Mouse (Mus musculus): ENCODE data around the gene Vps35l.
A peak's percentile ranks its signal among the peaks of the same experiment; 100 is the strongest.

Gene Vps35l

DNA sequence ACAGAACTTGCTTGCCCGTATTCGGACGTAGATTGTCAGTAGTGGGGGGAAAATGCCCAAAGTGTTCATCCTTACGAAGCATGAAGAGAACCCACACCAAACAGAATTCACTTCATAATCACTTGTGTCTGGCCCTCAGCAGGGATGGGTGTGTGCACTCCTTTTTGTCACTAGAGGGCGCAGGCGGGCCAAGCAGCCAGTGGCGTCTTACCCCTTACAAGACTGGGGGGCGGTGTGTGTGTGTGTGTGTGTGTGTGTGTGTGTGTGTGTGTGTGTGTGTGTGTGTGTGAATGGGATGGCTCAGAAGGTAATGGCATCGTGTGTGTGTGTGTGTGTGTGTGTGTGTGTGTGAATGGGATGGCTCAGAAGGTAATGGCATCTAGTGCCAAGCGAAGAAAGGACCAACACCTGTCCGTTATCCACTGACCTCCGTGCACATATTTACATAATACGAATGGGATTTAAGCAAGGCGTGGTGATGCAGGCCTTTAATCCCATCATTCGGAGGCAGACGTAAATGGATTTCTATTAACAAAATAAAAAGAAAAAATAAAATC, at the start of gene Vps35l:
Gene Vps35l, plus strand, starts transcription at position 252 of the 557 bp plus-strand sequence.
- DNase-seq (ENCODE audit: low read depth) = no peak

DNA sequence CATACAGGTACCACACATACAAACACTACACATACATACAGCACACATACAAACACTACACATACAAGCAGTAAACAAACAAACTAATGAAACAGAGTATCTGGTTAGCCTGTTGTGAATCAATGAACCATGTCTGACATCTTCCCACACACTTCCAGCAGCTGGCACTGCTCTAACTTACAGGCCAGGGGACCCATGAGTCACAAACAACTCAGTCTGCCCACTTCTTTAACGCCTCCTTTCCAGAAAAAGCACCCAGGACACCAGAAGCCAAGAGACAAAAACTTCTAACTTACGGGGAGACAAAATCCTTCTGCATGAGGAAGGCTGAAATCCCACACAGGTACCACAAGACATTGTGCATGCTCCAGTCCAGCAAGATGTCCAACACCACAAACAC, 48.7 kb upstream of the Vps35l start:
- DNase-seq (ENCODE audit: low read depth) = no peak

DNA sequence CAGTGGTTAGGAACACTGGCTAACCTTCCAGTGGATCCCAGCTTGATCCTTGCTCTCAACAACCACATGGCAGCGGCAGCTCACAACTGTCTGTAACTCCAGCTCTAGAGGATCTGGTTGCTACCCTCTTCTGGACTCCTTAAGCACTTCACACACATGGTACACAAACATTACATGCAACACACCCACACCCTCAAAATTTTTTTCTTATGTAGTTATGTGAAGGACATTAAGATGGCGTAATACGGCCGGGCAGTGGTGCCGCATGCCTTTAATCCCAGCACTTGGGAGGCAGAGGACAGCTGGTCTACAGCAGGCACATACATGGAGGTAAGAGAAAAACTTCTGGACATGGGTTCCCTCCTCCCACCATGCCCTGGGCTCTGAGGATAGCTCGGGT, 43.9 kb upstream of the Vps35l start:
- no peak for DNase-seq (ENCODE audit: low read depth)

DNA sequence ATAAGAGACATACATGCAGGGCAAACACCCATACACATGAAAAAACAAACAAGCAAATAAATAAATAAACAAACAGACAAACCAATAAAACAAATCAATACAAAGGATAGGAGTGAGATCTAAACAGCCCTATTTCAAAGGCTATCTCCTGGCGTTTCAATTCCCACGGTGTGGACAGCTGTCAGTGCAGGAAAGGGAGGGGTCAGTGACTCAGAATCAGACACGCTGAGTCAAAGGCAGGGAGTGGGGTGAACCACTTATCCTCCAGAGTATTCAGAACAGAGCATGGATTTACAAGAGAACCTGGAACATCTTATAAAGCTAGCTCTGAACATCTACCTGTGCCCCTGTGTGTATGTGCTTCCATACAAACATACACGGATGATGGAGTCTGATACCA, 42.9 kb upstream of the Vps35l start:
- DNase-seq (ENCODE audit: low read depth) = no peak

DNA sequence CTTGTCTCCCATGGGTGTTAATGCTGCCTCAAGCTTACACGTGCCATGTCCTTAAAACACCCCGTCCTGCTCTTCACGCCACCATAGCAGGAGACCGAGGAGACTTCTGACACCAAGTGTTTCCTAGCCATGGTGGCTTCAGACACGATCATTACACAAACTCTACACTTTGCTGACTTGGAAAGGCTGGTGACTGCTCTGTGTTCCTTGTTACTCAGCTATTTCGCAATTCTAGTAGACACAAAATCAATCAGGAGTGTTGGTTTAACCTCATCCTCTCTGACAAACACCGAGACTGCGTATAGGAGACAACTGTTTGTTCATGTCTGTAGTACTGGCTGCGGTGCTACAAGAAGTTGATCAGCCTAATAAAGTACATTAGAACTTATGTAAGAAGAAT, 41.1 kb upstream of the Vps35l start:
- DNase-seq (ENCODE audit: low read depth) = no peak

DNA sequence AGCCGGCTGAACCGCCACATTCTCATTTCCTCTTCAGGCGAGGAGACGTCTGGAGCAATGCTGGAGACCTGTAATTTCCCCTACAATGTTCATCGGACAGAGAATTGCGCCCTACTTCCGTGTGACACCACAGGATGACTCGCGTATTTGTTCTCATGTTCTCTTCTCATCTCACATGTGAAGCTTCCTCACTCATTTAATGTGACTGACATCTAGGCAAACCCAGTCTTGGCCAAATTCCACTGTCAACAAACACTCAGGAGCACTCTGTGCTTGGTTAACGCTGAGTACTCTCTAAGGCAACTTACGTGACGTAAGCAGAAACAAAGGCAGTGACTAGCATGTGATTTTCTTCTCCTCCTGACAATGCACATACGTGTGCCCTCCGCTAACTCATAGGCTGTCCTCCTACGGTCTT, 36.9 kb upstream of the Vps35l start:
- no peak for DNase-seq (ENCODE audit: low read depth)

DNA sequence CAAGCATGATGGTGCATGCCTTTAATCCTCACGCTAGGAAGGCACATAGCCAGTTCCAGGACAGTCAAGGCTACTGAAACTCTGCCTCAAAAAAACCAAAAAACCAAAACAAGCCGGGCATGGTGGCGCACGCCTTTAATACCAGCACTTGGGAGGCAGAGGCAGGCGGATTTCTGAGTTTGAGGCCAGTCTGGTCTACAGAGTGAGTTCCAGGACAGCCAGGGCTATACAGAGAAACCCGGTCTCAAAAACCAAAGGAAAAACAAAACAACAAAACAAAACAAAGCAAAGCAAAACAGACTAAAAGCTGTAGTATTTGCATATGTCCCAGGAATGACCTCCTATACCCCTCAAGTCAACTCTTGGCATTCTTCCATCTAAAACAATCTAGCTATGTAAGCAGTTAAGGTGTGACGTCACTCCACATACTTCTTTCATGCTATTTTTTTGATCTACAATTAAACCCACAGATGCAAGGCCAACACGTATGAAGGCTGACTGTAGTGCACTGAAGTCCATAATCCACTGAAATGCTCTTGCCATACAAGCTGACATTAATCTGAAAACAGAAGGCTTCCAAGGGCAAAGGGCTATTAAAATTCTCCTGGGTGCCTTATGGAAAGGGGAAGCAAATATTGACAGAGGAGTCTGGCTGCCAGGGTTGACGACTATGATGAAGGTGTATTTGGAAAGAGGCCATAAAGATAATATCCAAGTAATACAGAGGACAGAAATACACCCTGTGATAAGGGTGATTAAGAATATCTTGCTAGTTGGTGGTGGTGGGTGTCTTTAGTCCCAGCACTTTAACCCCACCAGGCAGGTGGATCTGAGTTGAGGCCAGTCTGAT, 35.8 kb upstream of the Vps35l start:
- no peak for DNase-seq (ENCODE audit: low read depth)

DNA sequence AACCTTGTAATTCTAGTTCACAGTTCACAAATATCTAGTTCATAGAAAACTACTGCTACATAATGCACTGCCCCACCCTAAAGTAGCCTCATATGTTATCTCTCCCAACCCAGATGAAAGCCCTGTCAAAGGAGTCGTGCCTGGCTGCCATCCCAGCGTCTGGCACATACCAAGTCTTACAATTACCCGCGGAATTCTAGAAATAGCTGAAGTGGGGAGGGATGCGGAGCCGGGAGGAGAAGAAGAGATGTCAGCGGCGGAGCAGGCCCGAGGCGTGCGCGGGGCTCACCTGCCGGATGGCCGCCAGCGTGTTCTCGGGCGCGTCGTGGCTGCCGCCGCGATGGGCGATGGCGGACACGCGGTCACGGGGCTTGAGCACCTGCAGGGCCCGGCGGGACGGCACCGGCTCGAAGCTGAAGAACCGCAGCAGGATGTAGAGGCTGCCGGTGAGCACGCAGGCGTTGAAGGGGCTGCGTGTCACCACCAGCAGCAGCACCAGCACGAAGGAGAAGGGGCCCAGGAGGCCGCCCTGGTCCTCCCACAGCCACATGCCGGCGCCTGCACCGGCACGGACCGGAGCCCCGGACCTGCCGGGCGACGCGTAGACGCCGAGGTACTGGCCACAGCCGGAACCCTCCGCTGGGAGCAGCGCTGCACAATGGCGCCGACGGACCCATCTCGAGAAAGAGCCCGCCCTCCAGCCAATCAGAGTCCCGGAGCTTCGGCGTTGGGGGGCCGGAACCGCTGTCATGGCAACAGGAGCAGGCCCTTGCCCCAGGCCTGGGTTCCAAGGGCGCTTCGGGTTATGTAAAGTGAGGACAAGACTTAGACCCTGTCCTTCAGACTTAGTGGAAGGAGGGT, 34.7 kb upstream of the Vps35l start, which contains the start of gene Gde1:
Gene Gde1, minus strand, starts transcription at position 678 of the 861 bp plus-strand sequence.
- peak; percentile 51 for DNase-seq (ENCODE audit: low read depth)

DNA sequence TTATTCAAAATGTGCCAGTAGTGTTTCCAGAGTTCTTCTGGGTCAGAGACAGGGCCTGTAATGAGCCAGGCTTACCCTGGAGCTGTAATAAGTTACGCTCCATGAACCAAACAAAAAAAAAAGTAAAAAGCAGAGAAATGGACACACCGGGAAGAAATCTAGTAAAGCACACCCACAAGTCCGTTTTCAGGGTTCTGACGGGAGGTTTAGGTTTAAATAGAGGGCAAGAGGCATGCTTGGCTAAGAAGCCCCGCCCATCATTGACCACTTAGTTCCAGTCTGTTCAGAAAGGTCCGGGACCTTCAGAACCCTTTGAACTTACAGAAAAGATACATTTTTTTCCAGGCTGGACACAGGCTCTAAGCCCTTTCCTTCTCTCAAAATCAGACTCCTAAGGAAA, 34.0 kb upstream of the Vps35l start:
- no peak for DNase-seq (ENCODE audit: low read depth)

DNA sequence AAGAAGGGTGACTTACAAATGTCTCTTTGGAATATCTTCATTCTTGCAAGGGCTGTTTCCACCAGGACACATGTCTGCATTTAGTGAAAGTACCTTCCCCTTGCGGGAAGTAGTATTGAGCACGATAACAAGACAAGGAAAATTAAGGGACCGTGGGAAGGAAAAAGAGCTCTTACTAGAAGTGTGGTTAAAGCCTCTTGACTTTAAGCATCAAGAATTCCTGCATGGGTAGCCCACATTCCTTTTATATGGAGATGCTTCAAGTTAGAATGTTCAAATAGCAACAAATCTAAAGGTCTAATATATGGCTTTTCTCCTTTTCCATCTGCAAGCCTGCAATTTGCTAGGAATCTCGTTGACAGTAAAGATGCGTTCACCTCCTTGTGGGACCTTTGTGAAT, 33.5 kb upstream of the Vps35l start:
- no peak for DNase-seq (ENCODE audit: low read depth)

DNA sequence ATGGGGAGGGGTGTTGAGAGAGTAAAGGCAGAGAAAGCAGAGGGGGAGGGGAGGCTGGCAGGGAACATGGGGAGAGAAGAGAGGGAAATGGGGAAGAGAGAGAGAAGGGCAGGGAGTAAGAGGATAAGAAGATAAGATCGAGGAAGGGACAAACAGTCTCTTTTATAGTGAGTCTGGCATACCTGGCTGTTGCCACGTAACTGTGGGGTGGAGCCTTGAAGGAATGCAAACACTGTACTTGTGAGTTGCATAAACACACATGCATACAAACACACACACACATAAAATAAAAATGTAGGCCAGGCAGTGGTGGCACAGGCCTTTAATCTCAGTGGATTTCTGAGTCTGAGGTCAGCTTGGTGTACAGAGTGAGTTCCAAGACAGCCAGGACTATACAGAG, 32.8 kb upstream of the Vps35l start:
- no peak for DNase-seq (ENCODE audit: low read depth)

DNA sequence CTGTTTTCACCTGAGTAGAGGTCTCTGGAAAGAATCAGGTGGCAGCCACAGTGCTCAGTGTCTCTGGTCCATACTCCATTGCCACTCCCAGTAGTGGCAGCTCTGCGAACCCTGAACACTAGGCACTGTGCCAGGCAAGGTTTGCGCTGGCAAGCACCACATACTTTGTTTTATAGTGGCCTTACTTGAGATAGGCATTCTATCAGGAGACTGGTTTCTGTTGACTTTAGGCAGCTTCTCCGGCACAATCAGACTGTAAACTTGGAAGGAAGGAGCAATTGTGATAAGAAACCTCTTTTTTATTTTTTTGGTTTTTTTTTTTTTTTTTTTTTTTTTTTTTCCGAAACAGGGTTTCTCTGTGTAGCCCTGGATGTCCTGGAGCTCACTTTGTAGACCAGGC, 32.0 kb upstream of the Vps35l start:
- DNase-seq (ENCODE audit: low read depth) = no peak

DNA sequence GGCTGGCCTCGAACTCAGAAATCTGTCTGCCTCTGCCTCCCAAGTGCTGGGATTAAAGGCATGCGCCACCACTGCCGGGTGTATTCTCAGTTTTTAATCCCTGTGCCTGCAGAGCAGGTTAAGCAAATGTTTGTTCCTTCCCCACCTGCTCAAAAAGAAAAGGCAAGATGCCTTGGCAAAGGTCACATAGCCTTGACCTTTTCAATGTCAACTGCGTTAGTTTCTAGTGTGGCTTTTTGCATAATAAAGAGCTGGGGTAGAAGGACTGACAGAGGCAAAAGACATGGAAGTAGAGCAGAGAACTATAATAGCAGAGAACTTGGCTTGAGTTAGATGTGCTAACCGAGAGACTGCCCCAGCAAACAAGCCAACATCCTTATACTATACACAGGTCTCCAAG, 29.2 kb upstream of the Vps35l start:
- DNase-seq (ENCODE audit: low read depth) = no peak

DNA sequence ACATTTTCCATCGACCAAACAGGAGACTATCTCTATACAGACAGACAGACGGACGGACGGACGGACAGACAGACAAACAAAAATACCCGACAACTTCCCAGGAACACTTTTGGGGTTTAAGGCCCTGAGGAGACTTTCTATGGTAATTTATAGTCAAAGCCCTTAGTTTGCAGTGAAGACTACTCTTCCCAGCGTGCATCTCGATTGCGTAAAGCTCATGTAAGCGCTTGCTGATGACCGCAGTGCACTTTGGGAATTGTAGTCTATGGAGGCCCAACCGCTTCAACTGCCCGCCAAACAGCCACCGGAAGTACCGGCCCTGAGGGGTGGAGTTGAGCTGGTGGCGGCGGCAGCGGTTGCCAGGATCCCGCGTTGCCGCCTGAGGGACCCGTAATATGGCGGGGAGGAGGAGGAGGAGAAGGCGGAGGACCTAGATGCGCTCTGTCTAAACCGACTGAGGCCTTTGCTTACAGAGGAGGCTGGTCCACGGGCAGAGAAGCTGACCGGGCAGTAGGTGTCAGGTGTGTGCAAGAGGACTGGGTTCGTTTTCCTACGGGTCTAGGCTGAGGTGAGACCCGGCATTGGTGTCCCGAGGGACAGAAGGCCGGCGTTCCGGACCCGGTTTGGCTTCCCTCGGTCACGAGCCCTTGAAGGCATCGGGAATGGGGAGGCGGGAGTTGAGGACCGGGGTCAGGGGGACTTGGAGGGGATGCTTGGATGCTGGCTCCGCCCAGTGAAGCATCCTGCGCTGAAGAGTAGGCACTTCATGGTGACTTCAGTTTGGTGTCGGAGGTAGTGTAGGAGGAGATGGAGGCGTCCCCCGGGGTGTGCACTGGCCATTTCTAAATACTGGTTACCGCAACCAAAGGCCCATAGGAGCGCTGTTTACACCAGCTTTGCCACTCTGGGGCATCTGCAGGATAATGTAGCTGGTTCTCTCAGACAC, 27.5 kb upstream of the Vps35l start, which contains the start of gene Ccp110:
Gene Ccp110, plus strand, starts transcription at position 325 of the 946 bp plus-strand sequence.
- DNase-seq (ENCODE audit: low read depth) = peak; percentile 90

DNA sequence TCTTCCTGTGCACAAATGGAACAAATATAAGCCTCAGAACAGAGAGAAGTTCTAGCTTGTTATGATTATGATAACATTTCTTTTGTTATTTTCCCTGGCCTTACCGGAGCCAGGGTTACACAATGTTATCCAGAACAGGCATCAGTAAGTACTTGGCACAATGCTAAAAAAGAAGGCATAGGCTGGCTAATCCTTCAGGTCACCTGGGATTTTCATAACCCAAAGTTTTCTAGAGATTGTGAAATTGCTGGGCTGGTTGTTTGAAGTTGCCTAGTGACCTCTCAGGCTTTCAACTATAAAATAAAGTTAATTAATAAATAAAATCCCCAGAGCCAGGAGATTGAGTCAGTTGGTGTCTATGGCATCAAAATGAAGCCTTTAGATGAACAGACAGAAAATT, 25.2 kb upstream of the Vps35l start:
- DNase-seq (ENCODE audit: low read depth) = no peak

DNA sequence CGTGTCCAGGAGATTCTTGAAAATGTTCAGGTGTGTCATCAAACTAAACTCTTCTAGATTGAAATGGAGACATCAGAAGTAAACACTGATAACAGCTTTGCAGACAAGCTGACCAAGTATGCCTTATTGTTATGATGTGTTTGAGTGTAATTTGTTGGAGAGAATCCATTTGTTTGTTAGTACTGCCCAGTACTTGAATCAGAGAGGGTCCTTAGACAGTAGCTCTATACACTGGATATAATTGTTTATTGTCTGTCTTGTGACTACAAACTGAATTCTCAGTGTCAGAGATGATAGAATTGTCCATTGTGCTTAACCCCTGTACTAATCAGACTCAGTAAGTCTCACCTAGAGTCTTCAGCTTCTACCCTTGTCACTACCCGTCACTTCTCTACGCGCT, 22.0 kb upstream of the Vps35l start:
- DNase-seq (ENCODE audit: low read depth) = no peak

DNA sequence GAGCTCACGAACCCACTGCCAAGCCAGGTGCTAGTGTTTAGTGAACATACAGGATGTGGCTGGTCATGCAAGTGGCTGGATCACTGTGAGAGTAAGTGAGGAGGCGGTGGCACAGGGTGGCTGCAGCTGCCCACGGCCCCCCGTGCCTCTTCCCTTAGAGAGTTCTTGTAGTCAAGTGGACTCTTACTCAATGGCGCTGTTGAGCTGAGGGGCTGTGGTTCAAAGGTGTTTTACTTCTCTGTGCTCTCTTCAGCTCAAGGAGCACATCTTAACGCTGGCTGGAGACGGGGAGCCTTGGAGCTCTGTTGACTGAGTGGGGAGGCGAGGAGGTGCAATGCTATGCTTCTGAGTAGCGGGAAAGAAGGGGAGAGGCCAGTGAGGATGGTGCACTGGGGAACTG, 16.1 kb upstream of the Vps35l start:
- no peak for DNase-seq (ENCODE audit: low read depth)

DNA sequence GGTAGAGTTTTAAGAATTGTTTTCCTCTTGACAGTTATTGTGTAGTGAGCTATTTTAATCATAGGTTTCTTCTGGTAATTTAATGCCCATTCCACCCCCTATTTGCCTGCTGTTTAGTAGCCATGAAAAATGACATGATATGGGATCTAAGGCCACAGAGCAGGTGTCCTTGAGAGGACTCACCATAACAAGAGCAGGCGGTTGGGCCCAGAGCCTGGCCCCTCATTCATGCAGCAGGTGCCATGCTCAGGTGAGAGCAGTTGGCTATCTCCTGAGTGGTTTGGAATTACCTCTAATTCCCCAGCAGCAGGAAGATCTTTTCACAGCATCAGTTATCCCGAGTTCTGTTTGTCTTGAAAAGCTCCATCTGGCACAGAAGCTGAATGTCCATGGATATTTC, 14.6 kb upstream of the Vps35l start:
- no peak for DNase-seq (ENCODE audit: low read depth)

DNA sequence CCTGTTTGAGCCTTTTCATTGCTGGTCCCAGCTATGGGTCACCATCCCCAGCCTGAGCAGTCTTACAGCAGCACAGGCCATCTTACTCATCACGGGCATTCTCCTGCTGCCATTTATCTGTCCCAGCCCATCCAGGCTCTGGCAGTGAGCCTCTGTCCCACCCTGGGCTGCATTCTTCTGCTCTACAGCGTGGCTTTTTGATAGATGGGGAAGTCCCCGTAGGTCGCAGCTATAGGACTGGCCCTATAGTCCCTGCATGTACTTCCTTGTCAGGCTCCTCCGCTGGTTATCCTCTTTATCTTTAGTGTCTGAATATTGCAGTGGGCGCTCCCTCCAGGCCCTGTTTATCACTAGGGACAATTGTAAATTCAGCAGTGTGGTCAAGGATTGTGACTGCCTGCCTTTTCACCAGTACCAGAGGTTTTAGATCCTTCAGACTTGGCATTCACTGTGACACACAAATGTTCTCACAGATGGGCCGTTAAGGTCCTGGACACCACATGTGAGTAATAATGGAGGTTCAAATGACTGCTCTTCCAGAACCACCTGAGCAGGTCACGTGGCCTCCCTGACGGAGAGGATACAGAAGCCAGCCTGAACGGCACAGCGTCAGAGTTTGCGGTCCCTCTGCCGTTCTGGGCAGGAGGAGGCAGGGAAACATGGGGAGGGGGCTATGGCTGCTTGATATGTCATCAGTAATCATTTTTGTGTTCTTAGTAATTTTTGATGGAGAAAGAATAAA, 11.0 kb upstream of the Vps35l start:
- no peak for DNase-seq (ENCODE audit: low read depth)

DNA sequence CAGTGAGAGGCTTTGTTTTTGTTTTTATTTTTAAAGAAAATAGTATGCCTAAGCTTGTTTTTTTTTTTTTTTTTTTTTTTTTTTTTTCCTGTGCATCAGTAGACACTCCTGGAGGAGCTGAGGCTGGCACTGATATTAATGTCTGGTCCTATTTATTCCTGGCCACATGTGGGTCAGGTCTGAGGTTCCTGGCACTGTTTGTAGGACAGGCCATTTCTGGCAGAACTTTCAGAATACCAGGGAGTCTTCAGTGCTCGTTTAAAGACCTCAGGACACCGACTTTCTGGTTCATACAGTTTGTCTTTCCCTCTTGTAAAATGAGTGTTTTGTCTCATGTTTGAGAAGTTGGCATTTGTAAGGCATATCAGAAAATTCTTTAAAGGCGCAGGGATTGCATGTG, 8.2 kb upstream of the Vps35l start:
- no peak for DNase-seq (ENCODE audit: low read depth)

DNA sequence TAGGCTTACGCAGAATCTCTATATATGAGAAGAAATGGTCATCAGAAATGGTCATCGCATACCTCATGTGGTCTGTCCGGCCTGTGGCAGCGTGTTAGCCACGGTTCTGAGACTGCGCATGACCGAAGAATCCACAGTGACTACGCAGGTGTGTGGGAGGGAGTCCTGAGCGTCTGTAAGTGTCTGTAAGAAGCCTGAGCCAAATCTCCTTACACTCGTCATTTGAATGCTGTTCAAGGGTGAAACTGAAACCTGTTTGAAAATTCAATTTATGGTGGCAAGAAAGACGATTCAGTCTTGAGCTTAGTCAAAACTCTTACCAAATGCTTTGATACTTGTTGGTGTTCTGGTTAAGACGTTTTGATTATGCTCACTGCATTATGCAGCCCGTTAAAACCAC, 6.8 kb upstream of the Vps35l start:
- DNase-seq (ENCODE audit: low read depth) = no peak
